ENCODE assay signal across 8 mouse cellular contexts in genomic region chr7:133775796-133776625, GRCm38 (mm10). TPM values are rescaled to one million over a fixed set of nuclear protein-coding genes. Genes with fewer than 3 reads are reported as not detected.
DNase-seq lines count a peak whose midpoint lies in the region; ATAC-seq and TF ChIP-seq lines count a peak whose summit lies in the region.

No protein-coding gene starts in this region.

- H3K36me3 ChIP-seq in ES-E14 (ENCODE audit: control insufficient read depth, insufficient read depth, low read length, poor library complexity, severe bottlenecking), result no peaks in the 10 kb centered on the region
- H3K36me3 ChIP-seq in embryonic facial prominence, embryonic 11.5 days (replicated peaks; ENCODE audit: control insufficient read depth, insufficient read depth, low read depth, low read length), result no peaks in the 10 kb centered on the region
- no peaks in the 10 kb centered on the region for H3K36me3 ChIP-seq in heart, embryonic 13.5 days
- H3K36me3 ChIP-seq in midbrain, embryonic 10.5 days, result no peaks in the 10 kb centered on the region

- no peaks in the 10 kb centered on the region for H3K9me3 ChIP-seq in ES-E14 (ENCODE audit: control insufficient read depth, insufficient read depth, low read depth, low read length)
- H3K9me3 ChIP-seq in embryonic facial prominence, embryonic 11.5 days (replicated peaks; ENCODE audit: control insufficient read depth, low read length), result no peaks in the 10 kb centered on the region
- no peaks in the 10 kb centered on the region for H3K9me3 ChIP-seq in heart, embryonic 13.5 days
- H3K9me3 ChIP-seq in midbrain, embryonic 10.5 days (replicated peaks), result no peaks in the 10 kb centered on the region

- no peaks in the 10 kb centered on the region for H3K27me3 ChIP-seq in embryonic facial prominence, embryonic 11.5 days (ENCODE audit: control insufficient read depth, insufficient read depth, low read length)
- no peaks in the 10 kb centered on the region for H3K27me3 ChIP-seq in heart, embryonic 13.5 days (replicated peaks)
- H3K27me3 ChIP-seq in midbrain, embryonic 10.5 days (ENCODE audit: low read depth, poor library complexity, severe bottlenecking), result peaks cover 10% of the 10 kb centered on the region; the same call in 1 of the 2 replicates

- H3K4me3 ChIP-seq in ES-E14 (ENCODE audit: insufficient read depth in 1 of 2, low read depth in 1 of 2, low read length in 2 of 2, poor library complexity in 1 of 2, severe bottlenecking in 1 of 2), result peak overlapping the region; percentile 87 to 92
- peak overlapping the region; percentile 83 for H3K4me3 ChIP-seq in embryonic facial prominence, embryonic 11.5 days (ENCODE audit: low read depth, low read length)
- peak overlapping the region; percentile 84 for H3K4me3 ChIP-seq in heart, embryonic 13.5 days
- peak overlapping the region; percentile 76 for H3K4me3 ChIP-seq in midbrain, embryonic 10.5 days

- peak; percentile 51 for DNase-seq in kidney, adult 11 months
- DNase-seq in kidney, adult 18-20 months, result no peak
- no peak for DNase-seq in ES-E14 (ENCODE audit: low read depth, low spot score)
- no peak for DNase-seq in embryonic facial prominence, embryonic 11.5 days (ENCODE audit: low spot score)
- DNase-seq in kidney, postnatal 25 days, result peak; percentile 58 to 81
- DNase-seq in midbrain, embryonic 10.5 days (ENCODE audit: low spot score), result peak; percentile 21
- peak; percentile 17 to 18 for DNase-seq in urinary bladder, postnatal 36 days (ENCODE audit: low spot score in 2 of 2)

- H3K9ac ChIP-seq in ES-E14 (ENCODE audit: insufficient read depth, low read depth, low read length, poor library complexity, severe bottlenecking), result peak overlapping the region; percentile 86
- peak overlapping the region; percentile 75 for H3K9ac ChIP-seq in embryonic facial prominence, embryonic 11.5 days (replicated peaks; ENCODE audit: low read length)
- peak overlapping the region; percentile 91 for H3K9ac ChIP-seq in heart, embryonic 13.5 days

- no peak overlapping the region for H3K27ac ChIP-seq in ES-E14 (ENCODE audit: insufficient read depth, low read depth, low read length, poor library complexity, severe bottlenecking)
- no peak overlapping the region for H3K27ac ChIP-seq in embryonic facial prominence, embryonic 11.5 days (replicated peaks; ENCODE audit: low read depth, low read length)
- H3K27ac ChIP-seq in heart, embryonic 13.5 days (replicated peaks), result peak overlapping the region; percentile 33; the same call in 1 of the 2 replicates
- H3K27ac ChIP-seq in midbrain, embryonic 10.5 days (replicated peaks), result peak overlapping the region; percentile 90

- 5% methylated on average over 38 of the region's 38 CpGs for WGBS in embryonic facial prominence, embryonic 11.5 days
- 5% methylated on average over 38 of the region's 38 CpGs for WGBS in heart, embryonic 13.5 days
- 6% methylated on average over 38 of the region's 38 CpGs for WGBS in midbrain, embryonic 10.5 days

- in situ Hi-C loops in ES-E14 (cut with MboI; ENCODE audit: low sequenced_read_pairs in 2 of 2, unreplicated experiment in 2 of 2), result no loop called here

- peak; percentile 77 for ATAC-seq in embryonic facial prominence, embryonic 11.5 days (replicated peaks; ENCODE audit: insufficient number of reproducible peaks, low FRiP score, low TSS enrichment, low read depth)
- ATAC-seq in heart, embryonic 13.5 days (ENCODE audit: extremely low read depth, insufficient number of reproducible peaks, low FRiP score, low TSS enrichment), result peak; percentile 40

- H3K4me1 ChIP-seq in ES-E14 (ENCODE audit: control insufficient read depth in 2 of 2, insufficient read depth in 2 of 2, low read length in 2 of 2, poor library complexity in 1 of 2), result 0 out of 4 replicates have a peak, but pooled peaks cover 2 to 3% of the 10 kb centered on the region in 2 experiments
- H3K4me1 ChIP-seq in embryonic facial prominence, embryonic 11.5 days (ENCODE audit: control insufficient read depth, insufficient read depth, low read length), result peaks cover 2% of the 10 kb centered on the region; the same call in 1 of the 2 replicates
- peaks cover 29% of the 10 kb centered on the region for H3K4me1 ChIP-seq in heart, embryonic 13.5 days
- H3K4me1 ChIP-seq in midbrain, embryonic 10.5 days, result peaks cover 28% of the 10 kb centered on the region

- peak overlapping the region; percentile 94 for H3K4me2 ChIP-seq in embryonic facial prominence, embryonic 11.5 days (ENCODE audit: low read depth, low read length)
- peak overlapping the region; percentile 89 for H3K4me2 ChIP-seq in heart, embryonic 13.5 days

TF ChIP-seq in ES-E14, 5 proteins besides CTCF, POLR2A, EP300 and RAD21:
- TF ChIP-seq HCFC1 (IDR thresholded peaks at IDR 0.05; ENCODE audit: borderline replicate concordance, insufficient read depth, low read length), result no peak
- TF ChIP-seq ZC3H11A (IDR thresholded peaks at IDR 0.05; ENCODE audit: borderline replicate concordance, low read depth, low read length), result no peak
- TF ChIP-seq MAFK (IDR thresholded peaks at IDR 0.05; ENCODE audit: insufficient read depth, low read depth, low read length), result no peak
- TF ChIP-seq CHD2 (IDR thresholded peaks at IDR 0.05; ENCODE audit: low read depth, low read length), result no peak
- no peak for TF ChIP-seq ZNF384 (IDR thresholded peaks at IDR 0.05; ENCODE audit: low read depth, low read length)

RNA-seq across cellular contexts. Expression of gene Fank1, which starts 0.7 kb away (rescaled TPM):
- 0.21 and 0.62 TPM in 2 replicates for total RNA-seq in ES-E14 (2012; rRNA removed)
- 0.52 and 0.75 TPM in 2 replicates for polyA plus RNA-seq in embryonic facial prominence, embryonic 11.5 days (2014; fragmentation: Nextera tagmentation; extraction: Ambion mirVana)
- 0.11 TPM in 1 of 2 replicates, not detected in the other for polyA plus RNA-seq in heart, embryonic 13.5 days (2015; fragmentation: Nextera tagmentation; extraction: Ambion mirVana)
- polyA plus RNA-seq in midbrain, embryonic 10.5 days (2016; fragmentation: Nextera tagmentation; extraction: Ambion mirVana), result 1.4 and 1.7 TPM in 2 replicates

RNA-seq across cellular contexts. Expression of gene Dhx32, which starts 6.5 kb away (rescaled TPM):
- 29.8 and 42.3 TPM in 2 replicates for total RNA-seq in ES-E14 (2012; rRNA removed)
- 36.2 and 36.9 TPM in 2 replicates for polyA plus RNA-seq in embryonic facial prominence, embryonic 11.5 days (2014; fragmentation: Nextera tagmentation; extraction: Ambion mirVana)
- 27.9 and 29.4 TPM in 2 replicates for polyA plus RNA-seq in heart, embryonic 13.5 days (2015; fragmentation: Nextera tagmentation; extraction: Ambion mirVana)
- polyA plus RNA-seq in midbrain, embryonic 10.5 days (2016; fragmentation: Nextera tagmentation; extraction: Ambion mirVana), result 79.2 and 81.1 TPM in 2 replicates

Comparison
In these comparisons a context has a peak if more than half of its experiments do, and no peak if none do; other contexts are left out.
1. DNase-seq: peak in kidney, adult 11 months (single experiment), kidney, postnatal 25 days (2 of 2), midbrain, embryonic 10.5 days (single experiment) and urinary bladder, postnatal 36 days (2 of 2); none in kidney, adult 18-20 months (single experiment), ES-E14 (single experiment) and embryonic facial prominence, embryonic 11.5 days (single experiment).
2. H3K27ac ChIP-seq: peak in heart, embryonic 13.5 days (single experiment) and midbrain, embryonic 10.5 days (single experiment); none in ES-E14 (single experiment) and embryonic facial prominence, embryonic 11.5 days (single experiment).
3. Peak in every context shown above with its lines, with median percentiles within 50 percentile points of each other: H3K4me3 ChIP-seq and H3K9ac ChIP-seq.